Mouse (Mus musculus): ENCODE data around the gene Gp1ba.
A peak's percentile ranks its signal among the peaks of the same experiment; 100 is the strongest.

Gene Gp1ba

GRCm38 (mm10) chr11:70652884-70653344, 14.0 kb downstream of the Gp1ba start:
- DNase-seq (ENCODE audit: low read depth, low spot score) = no peak

GRCm38 (mm10) chr11:70653345-70654197, 14.6 kb downstream of the Gp1ba start:
- peak; percentile 81 for DNase-seq (ENCODE audit: low read depth, low spot score)

- DNase-seq (ENCODE audit: low read depth, low spot score) = peak; percentile 84
These were observed 15.4 kb downstream of the Gp1ba start, which contains the start of gene Pfn1 for GRCm38 (mm10) chr11:70654198-70654922. Gene Pfn1 (minus strand): TSS chr11:70654644.

- DNase-seq (ENCODE audit: low read depth, low spot score) = peak; percentile 86
These were observed 16.1 kb downstream of the Gp1ba start for GRCm38 (mm10) chr11:70654923-70655570.

GRCm38 (mm10) chr11:70655571-70656455, 16.9 kb downstream of the Gp1ba start:
- DNase-seq (ENCODE audit: low read depth, low spot score) = peak; percentile 92

GRCm38 (mm10) chr11:70656456-70656927, 17.6 kb downstream of the Gp1ba start:
- no peak for DNase-seq (ENCODE audit: low read depth, low spot score)

- no peak for DNase-seq (ENCODE audit: low read depth, low spot score)
These were observed 18.0 kb downstream of the Gp1ba start, which contains the start of gene Eno3 for GRCm38 (mm10) chr11:70656964-70657363. Gene Eno3 (plus strand): TSS chr11:70657202.

GRCm38 (mm10) chr11:70657573-70657972, 18.7 kb downstream of the Gp1ba start:
- DNase-seq (ENCODE audit: low read depth, low spot score) = no peak

GRCm38 (mm10) chr11:70657991-70658390, 19.1 kb downstream of the Gp1ba start:
- no peak for DNase-seq (ENCODE audit: low read depth, low spot score)

- DNase-seq (ENCODE audit: low read depth, low spot score) = no peak
These were observed 19.6 kb downstream of the Gp1ba start for GRCm38 (mm10) chr11:70658521-70658920.

- DNase-seq (ENCODE audit: low read depth, low spot score) = peak; percentile 87
These were observed 20.0 kb downstream of the Gp1ba start for GRCm38 (mm10) chr11:70658942-70659341.

- DNase-seq (ENCODE audit: low read depth, low spot score) = no peak
These were observed 21.6 kb downstream of the Gp1ba start for GRCm38 (mm10) chr11:70660571-70660970.

- no peak for DNase-seq (ENCODE audit: low read depth, low spot score)
These were observed 24.2 kb downstream of the Gp1ba start for GRCm38 (mm10) chr11:70663101-70663500.

GRCm38 (mm10) chr11:70663957-70664356, 25.0 kb downstream of the Gp1ba start:
- DNase-seq (ENCODE audit: low read depth, low spot score) = no peak

GRCm38 (mm10) chr11:70664741-70665140, 25.8 kb downstream of the Gp1ba start:
- DNase-seq (ENCODE audit: low read depth, low spot score) = no peak

GRCm38 (mm10) chr11:70666687-70667086, 27.8 kb downstream of the Gp1ba start:
- no peak for DNase-seq (ENCODE audit: low read depth, low spot score)

GRCm38 (mm10) chr11:70667271-70668150, 28.6 kb downstream of the Gp1ba start:
- no peak for DNase-seq (ENCODE audit: low read depth, low spot score)

- DNase-seq (ENCODE audit: low read depth, low spot score) = no peak
These were observed 29.4 kb downstream of the Gp1ba start for GRCm38 (mm10) chr11:70668335-70668770.

GRCm38 (mm10) chr11:70668771-70669505, 30.0 kb downstream of the Gp1ba start, which contains the start of gene Spag7:
Gene Spag7 (minus strand): TSS chr11:70669416.
- DNase-seq (ENCODE audit: low read depth, low spot score) = peak; percentile 100

All from R1 (cell line).